Mouse (Mus musculus): Measurements from ENCODE around the gene Oas1d. TPM values are rescaled to one million over a fixed set of nuclear protein-coding genes. Genes with fewer than 3 reads are reported as not detected.
"Not testable (repeated sequence)": the region's sequence is repeated elsewhere in the genome, so short reads cannot be mapped to it uniquely, and the experiment has no call there.

Oas1d gene
- polyA plus RNA-seq, 1 experiment from 2014 or later: not detected

DNA sequence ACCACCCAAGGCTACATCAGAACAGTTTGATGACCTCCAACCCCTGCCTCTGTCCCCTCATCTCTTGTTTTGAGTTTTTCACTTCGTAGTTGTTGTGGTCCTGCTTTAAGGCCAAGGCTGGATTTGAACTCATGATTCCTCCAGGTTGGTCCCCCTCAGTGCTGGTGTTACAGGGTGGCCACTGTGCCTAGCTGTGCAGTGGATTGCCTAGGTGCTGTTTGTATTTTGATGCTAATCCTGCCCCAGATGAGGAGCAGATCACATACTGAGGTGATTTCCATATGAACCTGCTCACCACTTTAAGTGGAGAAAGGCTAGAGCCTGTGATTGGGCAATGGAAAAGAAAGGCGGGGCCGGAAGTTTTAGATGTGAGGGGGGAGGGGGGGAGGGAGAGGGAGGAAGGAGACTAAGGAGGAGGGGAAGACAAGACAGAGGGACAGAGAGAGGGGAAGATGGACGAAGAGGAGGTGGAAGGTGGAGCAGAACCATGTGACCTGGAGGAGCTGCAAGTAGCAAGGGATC, 26.0 kb upstream of the Oas1d start:
- not testable (repeated sequence) for H3K4me3 ChIP-seq; H3K9ac ChIP-seq; H3K4me1 ChIP-seq; H3K27me3 ChIP-seq; H3K4me2 ChIP-seq (replicated peaks); H3K27ac ChIP-seq; H3K36me3 ChIP-seq; H3K9me3 ChIP-seq; ATAC-seq (ENCODE audit: insufficient number of reproducible peaks, insufficient read depth, low FRiP score, low TSS enrichment)
- WGBS: 48% methylated on average over 4 of the region's 4 CpGs

DNA sequence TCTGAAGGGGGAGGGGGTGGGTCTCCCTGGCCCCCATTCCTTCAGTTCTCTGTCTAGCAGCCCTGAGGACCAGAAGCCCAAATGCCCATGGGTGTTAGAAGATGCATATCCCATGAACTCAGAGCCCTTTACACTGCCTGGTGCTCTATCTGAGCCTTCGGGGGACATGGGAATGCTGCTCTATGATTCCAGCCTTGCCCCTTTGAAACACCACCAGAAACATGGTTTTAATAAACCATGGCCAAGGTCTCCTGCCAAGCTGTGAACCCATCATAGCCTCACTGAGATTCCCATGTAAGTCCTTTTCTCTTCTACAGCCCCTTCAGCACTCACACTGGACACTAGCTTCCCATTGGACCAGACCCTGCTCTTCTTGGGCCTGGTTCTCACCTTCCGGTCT, 24.3 kb upstream of the Oas1d start:
- WGBS: 72% methylated on average over 2 of the region's 2 CpGs
- Histone ChIP-seq H3K36me3 (no peaks in the 10 kb centered on the region), H3K9ac (no peak overlapping the region), H3K4me1 (no peaks in the 10 kb centered on the region), H3K9me3 (no peaks in the 10 kb centered on the region), H3K27me3 (no peaks in the 10 kb centered on the region), H3K4me2 (replicated peaks) (no peak overlapping the region), H3K27ac (no peak overlapping the region), H3K4me3 (no peak overlapping the region)
- no peak for ATAC-seq (ENCODE audit: insufficient number of reproducible peaks, insufficient read depth, low FRiP score, low TSS enrichment)

DNA sequence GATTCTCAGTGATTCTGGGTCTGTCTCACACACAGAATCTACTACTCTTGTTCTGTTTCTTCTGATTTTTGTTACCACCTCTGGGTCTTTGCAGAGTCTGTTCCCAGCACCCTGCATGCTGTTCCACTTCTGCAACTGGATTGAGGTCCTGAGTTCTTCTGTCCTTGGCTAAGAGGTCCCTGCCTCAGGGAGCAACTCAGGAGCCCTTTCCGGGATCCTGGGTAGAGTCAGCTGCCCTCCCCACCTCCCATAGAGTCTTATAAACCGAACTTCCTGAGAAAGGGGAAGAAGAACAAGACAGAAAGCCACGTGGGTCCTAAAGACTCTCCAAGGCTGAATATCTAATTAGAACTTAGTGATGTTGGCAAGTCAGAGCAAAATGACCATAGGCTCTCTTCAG, 23.3 kb upstream of the Oas1d start:
- H3K4me2 ChIP-seq (replicated peaks): no peak overlapping the region
- H3K4me3 ChIP-seq: no peak overlapping the region
- no peaks in the 10 kb centered on the region for H3K9me3 ChIP-seq
- no peak overlapping the region for H3K27ac ChIP-seq
- WGBS: 56% methylated on average over 3 of the region's 3 CpGs
- H3K4me1 ChIP-seq: no peaks in the 10 kb centered on the region
- H3K9ac ChIP-seq: no peak overlapping the region
- H3K36me3 ChIP-seq: no peaks in the 10 kb centered on the region
- no peaks in the 10 kb centered on the region for H3K27me3 ChIP-seq
- ATAC-seq (ENCODE audit: insufficient number of reproducible peaks, insufficient read depth, low FRiP score, low TSS enrichment): no peak

DNA sequence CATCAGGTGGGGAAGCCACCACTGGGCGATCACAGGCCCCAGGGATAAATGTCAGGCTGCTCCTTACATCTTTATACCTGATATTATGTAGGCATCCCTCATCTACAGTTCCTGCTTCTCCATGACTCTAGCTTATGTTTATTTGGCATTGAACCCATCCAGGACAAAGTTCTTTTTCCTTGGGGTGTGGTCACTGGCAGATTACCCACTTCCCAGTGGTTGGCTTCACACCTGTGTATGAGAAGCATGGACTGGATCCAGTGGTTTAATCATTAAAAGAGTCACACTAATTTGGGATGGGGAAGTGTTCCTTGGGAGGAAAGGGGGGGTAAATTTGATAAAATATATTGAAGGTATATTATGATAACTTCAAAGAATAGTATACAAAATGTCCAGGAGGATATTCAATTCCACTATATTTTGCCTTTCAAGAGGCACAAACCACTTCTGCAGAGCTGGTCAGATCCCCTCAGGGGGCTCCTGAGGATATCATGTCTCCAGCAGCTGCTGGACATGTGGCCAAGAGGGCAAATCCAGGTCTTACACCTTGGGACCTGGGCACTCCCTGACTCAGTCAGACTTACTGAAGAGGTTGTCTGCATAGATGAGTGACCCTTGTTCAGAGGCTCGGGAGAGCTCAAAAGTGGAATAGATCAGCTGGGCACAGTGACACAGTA, 22.6 kb upstream of the Oas1d start:
- H3K4me2 ChIP-seq (replicated peaks); H3K27me3 ChIP-seq; H3K27ac ChIP-seq; H3K9me3 ChIP-seq; H3K36me3 ChIP-seq; H3K4me3 ChIP-seq; ATAC-seq (ENCODE audit: insufficient number of reproducible peaks, insufficient read depth, low FRiP score, low TSS enrichment); H3K9ac ChIP-seq; H3K4me1 ChIP-seq: not testable (repeated sequence)
- WGBS: 63% methylated on average over 2 of the region's 2 CpGs

DNA sequence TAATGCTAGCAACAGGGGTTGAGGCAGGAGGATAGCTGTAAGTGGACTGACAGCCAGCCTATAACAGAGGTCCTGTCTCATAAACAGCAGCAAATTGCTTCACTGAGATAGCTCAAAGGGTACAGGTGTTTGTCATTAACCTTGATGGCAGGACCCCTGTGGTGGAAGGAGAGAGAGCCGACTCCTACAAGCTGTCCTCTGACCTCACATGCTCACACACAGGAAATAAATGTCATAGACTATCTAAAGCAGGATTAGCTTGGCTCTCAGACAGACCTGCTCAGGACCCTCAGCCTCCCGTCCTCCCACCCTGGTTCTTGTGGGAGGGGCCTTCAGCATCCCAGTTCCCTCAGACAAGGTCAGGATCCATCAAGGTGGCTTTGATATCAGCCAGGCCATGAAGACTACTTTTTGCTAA, 22.1 kb upstream of the Oas1d start:
- Histone ChIP-seq H3K4me3 (no peak overlapping the region), H3K9ac (no peak overlapping the region), H3K27me3 (no peaks in the 10 kb centered on the region), H3K4me1 (no peaks in the 10 kb centered on the region), H3K36me3 (no peaks in the 10 kb centered on the region), H3K9me3 (no peaks in the 10 kb centered on the region), H3K27ac (no peak overlapping the region), H3K4me2 (replicated peaks) (no peak overlapping the region)
- no peak for ATAC-seq (ENCODE audit: insufficient number of reproducible peaks, insufficient read depth, low FRiP score, low TSS enrichment)
- 27% methylated on average over 2 of the region's 2 CpGs for WGBS

DNA sequence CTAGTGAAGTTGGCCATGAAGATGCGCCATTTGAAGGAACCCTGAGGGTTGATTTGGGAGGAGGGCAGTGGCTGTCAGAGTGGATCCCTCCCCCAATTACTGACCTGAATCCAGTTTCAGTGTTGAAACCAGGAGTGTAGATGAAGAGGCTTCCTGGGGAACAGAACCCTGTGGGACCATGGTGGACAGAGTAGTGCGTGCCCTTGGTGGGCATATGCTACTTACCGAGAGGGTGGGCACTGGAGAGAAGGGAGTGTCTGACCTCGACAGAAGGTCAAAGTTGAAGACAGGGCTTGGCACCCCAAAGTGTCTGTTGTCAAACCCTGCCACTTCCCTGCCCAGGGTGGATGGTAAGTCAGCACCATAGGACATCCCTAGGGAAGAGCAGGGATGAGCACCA, 20.5 kb upstream of the Oas1d start:
- not testable (repeated sequence) for H3K4me1 ChIP-seq; H3K27me3 ChIP-seq; H3K27ac ChIP-seq; H3K9me3 ChIP-seq; H3K4me3 ChIP-seq; H3K4me2 ChIP-seq (replicated peaks); H3K36me3 ChIP-seq; ATAC-seq (ENCODE audit: insufficient number of reproducible peaks, insufficient read depth, low FRiP score, low TSS enrichment); H3K9ac ChIP-seq
- 93% methylated on average over 4 of the region's 4 CpGs for WGBS

DNA sequence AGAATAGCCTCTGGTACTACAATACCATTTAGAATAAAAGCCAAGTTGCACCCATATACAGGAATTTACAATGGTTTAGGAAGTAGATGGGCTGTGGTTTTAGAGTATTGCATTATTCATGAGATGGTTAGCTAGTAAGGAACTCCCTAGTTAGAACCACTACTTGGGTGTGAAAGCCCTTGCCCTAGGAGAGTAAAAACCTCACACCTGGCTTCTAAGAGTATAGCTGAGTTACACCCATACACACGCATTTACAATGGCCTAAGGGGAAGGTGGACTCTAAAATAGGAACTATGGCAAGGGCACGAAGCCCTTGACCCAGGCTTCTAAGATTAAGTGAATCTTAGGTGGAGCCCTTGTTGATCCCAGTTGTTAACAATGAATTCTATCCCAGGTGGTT, 19.6 kb upstream of the Oas1d start:
- H3K9ac ChIP-seq; ATAC-seq (ENCODE audit: insufficient number of reproducible peaks, insufficient read depth, low FRiP score, low TSS enrichment); H3K27me3 ChIP-seq; H3K4me2 ChIP-seq (replicated peaks); H3K4me1 ChIP-seq; H3K36me3 ChIP-seq; H3K27ac ChIP-seq; H3K9me3 ChIP-seq; H3K4me3 ChIP-seq: not testable (repeated sequence)
- WGBS: 76% methylated on average over 2 of the region's 2 CpGs

DNA sequence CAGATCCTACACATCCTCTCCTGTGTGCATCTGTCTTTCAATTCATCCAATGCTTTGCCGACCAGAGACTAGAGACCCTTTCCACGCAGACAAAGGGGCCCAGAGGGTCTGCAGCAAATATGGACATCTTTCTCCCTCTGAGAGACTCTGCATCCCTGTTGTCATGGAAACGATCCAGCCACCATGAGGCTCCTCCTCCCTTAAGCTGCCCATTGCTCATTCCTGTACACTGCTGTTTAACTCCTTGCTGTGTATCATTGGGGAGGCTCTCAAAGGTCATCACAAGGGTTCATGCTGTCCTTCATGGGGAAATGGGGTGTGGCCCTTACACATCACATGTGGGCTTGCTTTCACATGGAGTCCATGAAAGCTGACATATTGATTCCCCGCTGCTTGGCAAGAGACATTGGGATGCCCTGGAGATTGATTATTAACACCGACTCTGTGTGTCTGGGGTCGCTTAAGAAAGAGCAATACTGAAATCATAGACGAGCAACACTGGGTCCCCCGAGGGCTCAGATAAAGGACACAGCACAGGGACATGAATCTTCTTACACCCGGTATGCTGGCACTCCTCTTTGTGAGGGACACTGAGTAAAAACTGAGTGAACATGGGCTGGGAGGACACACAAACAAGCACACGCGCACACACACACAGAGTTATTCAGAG, 19.0 kb upstream of the Oas1d start:
- H3K27me3 ChIP-seq: no peaks in the 10 kb centered on the region
- ATAC-seq (ENCODE audit: insufficient number of reproducible peaks, insufficient read depth, low FRiP score, low TSS enrichment): no peak

DNA sequence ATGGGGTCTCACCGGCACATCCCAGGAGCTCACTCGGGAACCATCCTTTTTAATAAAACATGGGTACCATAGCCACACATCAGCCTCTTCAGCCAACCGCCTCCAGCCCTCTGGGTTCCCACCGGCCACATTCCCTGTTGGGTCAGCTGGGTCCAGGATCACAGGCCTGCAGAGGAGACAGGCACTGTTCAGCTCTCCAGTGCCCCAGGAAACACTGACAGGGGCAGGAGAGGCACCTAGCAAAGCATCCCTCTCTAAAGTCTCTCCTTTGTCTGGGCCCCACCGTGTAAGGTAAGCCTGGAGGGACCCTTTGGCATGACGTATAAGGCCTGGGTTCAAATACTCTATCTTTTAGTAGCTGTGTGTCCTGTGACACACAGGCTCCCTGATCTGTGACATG, 16.0 kb upstream of the Oas1d start:
- no peak overlapping the region for H3K4me2 ChIP-seq (replicated peaks)
- no peaks in the 10 kb centered on the region for H3K27me3 ChIP-seq
- H3K27ac ChIP-seq: no peak overlapping the region
- H3K4me3 ChIP-seq: no peak overlapping the region
- H3K9me3 ChIP-seq: no peaks in the 10 kb centered on the region
- 91% methylated on average over 6 of the region's 6 CpGs for WGBS
- no peak for ATAC-seq (ENCODE audit: insufficient number of reproducible peaks, insufficient read depth, low FRiP score, low TSS enrichment)
- no peaks in the 10 kb centered on the region for H3K4me1 ChIP-seq
- no peak overlapping the region for H3K9ac ChIP-seq
- H3K36me3 ChIP-seq: no peaks in the 10 kb centered on the region

More for the DNA sequence above, 19.0 kb upstream of the Oas1d start:
- no peaks in the 10 kb centered on the region for H3K9me3 ChIP-seq
- no peak overlapping the region for H3K4me2 ChIP-seq (replicated peaks)
- H3K27ac ChIP-seq: no peak overlapping the region
- no peak overlapping the region for H3K9ac ChIP-seq
- 84% methylated on average over 11 of the region's 11 CpGs for WGBS
- no peaks in the 10 kb centered on the region for H3K36me3 ChIP-seq
- no peaks in the 10 kb centered on the region for H3K4me1 ChIP-seq
- H3K4me3 ChIP-seq: no peak overlapping the region

DNA sequence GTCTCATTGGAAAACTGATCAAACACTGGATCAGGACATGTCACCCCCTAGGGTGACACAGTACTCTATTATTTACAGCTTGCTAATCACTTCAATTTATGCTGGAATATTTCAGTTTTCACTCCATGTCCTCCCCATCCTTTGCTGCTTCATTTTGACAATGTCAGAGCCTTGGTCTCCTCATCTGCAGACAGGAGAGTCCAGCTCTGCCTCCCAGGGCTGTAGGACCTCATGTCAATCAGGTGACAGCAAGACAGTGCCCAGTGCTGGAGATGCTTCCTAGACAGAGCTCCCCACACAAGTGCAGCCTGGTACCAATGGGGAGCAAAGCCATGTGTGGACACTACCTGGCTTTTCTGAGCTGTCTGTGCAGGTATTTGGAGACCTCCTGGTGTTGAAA, 15.6 kb upstream of the Oas1d start:
- no peaks in the 10 kb centered on the region for H3K36me3 ChIP-seq
- H3K4me2 ChIP-seq (replicated peaks): no peak overlapping the region
- H3K27me3 ChIP-seq: no peaks in the 10 kb centered on the region
- H3K4me3 ChIP-seq: no peak overlapping the region
- no peak overlapping the region for H3K9ac ChIP-seq
- H3K4me1 ChIP-seq: no peaks in the 10 kb centered on the region
- H3K27ac ChIP-seq: no peak overlapping the region
- ATAC-seq (ENCODE audit: insufficient number of reproducible peaks, insufficient read depth, low FRiP score, low TSS enrichment): no peak
- H3K9me3 ChIP-seq: no peaks in the 10 kb centered on the region

DNA sequence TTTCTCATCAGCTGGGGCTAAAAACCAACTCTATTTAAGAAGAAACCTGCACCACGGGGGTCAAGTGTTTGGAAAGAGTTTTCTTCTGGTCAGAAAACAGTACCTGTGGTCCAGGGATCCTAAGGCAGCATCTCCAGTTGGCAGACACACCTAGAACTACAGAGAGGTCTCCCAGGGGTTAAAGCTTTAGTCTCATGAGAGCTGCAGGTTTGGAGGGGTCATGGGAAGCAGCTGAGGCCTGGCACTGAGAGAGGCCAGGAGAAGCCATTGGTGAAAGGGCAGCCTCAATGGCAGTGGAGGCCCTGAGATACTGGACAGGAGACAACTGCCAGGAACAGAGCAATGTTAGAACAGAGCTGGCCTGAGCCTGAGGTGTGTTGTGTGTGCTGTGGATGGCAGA, 13.7 kb upstream of the Oas1d start:
- Histone ChIP-seq H3K4me2 (replicated peaks) (no peak overlapping the region), H3K27ac (no peak overlapping the region), H3K27me3 (no peaks in the 10 kb centered on the region), H3K4me1 (no peaks in the 10 kb centered on the region), H3K4me3 (no peak overlapping the region), H3K36me3 (no peaks in the 10 kb centered on the region), H3K9me3 (no peaks in the 10 kb centered on the region), H3K9ac (no peak overlapping the region)
- no peak for ATAC-seq (ENCODE audit: insufficient number of reproducible peaks, insufficient read depth, low FRiP score, low TSS enrichment)
- 68% methylated on average over 1 of the region's 1 CpGs for WGBS

DNA sequence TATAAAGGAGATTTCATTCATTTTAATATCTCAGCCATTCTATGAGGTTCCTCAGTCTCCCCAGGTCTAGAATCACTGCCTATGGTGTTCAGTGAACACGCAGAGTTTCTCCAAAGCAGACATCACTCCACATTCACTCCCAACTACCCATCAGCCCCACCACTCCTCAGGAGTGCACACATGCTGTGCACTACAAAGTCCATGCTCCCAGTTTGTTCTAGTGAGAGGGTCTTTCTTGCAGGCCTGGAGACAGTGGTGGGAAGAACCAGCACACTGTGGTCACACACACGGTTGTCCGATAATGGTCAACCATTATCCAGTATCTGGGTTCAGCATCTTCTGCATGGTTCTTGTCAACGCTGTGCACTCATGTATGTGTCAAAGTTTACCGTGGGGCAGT, 12.3 kb upstream of the Oas1d start:
- Histone ChIP-seq H3K4me1 (no peaks in the 10 kb centered on the region), H3K9me3 (no peaks in the 10 kb centered on the region), H3K4me3 (no peak overlapping the region), H3K36me3 (no peaks in the 10 kb centered on the region), H3K4me2 (replicated peaks) (no peak overlapping the region), H3K27ac (no peak overlapping the region), H3K27me3 (no peaks in the 10 kb centered on the region), H3K9ac (no peak overlapping the region)
- 91% methylated on average over 5 of the region's 5 CpGs for WGBS
- no peak for ATAC-seq (ENCODE audit: insufficient number of reproducible peaks, insufficient read depth, low FRiP score, low TSS enrichment)

Measured in embryonic facial prominence, embryonic 12.5 days (tissue).